Mouse (Mus musculus) kidney, postnatal 4 days (tissue): ENCODE measurements at regions not wholly inside any gene's neighbourhood (a gene's known extent, or its start where the extent isn't known, plus 50 kb on each side); places are given as distances from the start of the nearest gene placed in this dataset.

Experiments
- DNase-seq, 2 experiments: peaks; one replicate each; pipeline ENCODE4 v3.0.0; 2021; ENCODE audit warnings: mixed read lengths in 2 of 2

DNA sequence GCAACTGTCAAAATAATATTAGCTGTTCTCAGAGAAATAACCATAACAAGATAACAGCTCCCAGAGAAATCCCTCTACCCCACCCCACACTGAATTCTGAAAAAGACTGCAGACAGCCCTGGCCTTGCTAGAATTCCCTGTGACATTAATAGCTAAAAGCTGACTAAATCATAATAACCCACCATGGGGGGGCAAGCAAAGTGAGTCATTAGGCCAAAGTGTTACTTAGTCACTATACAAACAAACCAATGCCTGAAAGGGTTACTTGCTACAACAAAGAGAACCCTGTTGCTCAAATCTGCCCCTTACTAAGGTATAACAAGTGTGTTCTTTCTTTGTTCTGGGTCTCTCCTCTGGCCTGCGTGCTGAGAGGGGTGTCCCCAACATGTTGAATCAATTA, 609.1 kb upstream of the Ppp6c start:
- no peak for DNase-seq

GRCm38 (mm10) chr2:39823851-39824250, 597.6 kb upstream of the Ppp6c start:
- no peak for DNase-seq

DNA sequence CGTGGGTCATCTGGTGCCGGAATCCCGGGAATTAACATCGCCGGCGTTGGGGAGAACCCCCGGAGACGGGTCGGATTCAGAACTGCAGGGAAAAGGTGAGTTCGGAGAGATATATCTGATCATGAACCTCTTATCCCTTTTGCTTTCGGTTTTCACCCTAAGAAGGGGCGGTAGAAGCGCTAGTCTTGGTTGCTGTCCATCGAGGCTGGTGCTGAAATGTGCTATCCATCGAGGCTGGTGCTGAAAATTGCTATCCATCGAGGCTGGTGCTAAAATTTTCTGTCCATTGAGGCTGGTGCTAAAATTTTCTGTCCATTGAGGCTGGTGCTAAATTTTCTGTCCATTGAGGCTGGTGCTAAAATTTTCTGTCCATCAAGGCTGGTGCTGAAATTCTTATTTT, 580.4 kb upstream of the Ppp6c start:
- peak; percentile 70 to 72 for DNase-seq
